Comparison of ENCODE assay signal across 8 mouse cellular contexts in the genomic region with DNA sequence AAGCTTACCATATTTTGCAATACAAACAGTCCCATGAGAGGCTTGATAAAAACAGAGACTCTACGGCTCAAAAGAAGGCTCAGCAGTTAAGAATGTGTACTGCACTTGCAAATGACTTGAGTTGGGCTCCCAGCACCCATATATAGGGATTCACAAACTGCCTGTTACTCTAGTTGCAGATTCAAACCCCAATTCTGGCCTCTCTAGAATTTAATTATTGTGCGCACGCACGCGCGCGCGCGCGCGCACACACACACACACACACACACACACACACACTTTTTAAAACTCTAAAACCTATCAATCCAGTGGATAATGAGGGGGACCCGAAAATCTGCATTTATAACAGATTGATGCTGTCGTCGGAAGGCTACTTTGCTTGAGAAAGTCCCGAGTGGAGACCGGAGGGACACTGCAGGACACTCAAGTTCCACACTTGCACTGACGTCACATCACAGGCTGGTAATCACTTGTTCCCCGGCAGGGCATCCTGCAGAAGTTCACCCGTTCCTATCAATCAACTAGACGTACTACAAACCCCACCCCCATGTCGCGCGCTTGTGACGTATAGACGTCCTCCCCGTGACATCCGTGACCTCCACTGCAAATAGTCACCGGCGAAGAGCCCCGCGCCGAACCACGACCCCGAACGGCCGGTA. TPM values are rescaled to one million over a fixed set of nuclear protein-coding genes. Genes with fewer than 3 reads are reported as not detected.
DNase-seq lines count a peak whose midpoint lies in the region; ATAC-seq and TF ChIP-seq lines count a peak whose summit lies in the region.

No protein-coding gene starts in this region.

- no peak for TF ChIP-seq EP300 in ES-Bruce4 (IDR thresholded peaks at IDR 0.05; ENCODE audit: insufficient read depth, low read depth, low read length)

- no peaks in the 10 kb centered on the region for H3K9me3 ChIP-seq in ES-Bruce4 (replicated peaks; ENCODE audit: control insufficient read depth, insufficient read depth, low read length, poor library complexity, severe bottlenecking)
- no peaks in the 10 kb centered on the region for H3K9me3 ChIP-seq in forebrain, embryonic 10.5 days
- H3K9me3 ChIP-seq in heart, embryonic 14.5 days (ENCODE audit: control insufficient read depth, low read length): no peaks in the 10 kb centered on the region
- H3K9me3 ChIP-seq in liver, embryonic 12.5 days (replicated peaks): no peaks in the 10 kb centered on the region
- H3K9me3 ChIP-seq in stomach, embryonic 16.5 days (replicated peaks; ENCODE audit: control insufficient read depth, low read length): no peaks in the 10 kb centered on the region

- H3K4me3 ChIP-seq in ES-Bruce4 (ENCODE audit: low read depth, low read length): peak overlapping the region; percentile 95
- H3K4me3 ChIP-seq in forebrain, embryonic 10.5 days: peak overlapping the region; percentile 63
- peak overlapping the region; percentile 71 to 91 for H3K4me3 ChIP-seq in heart, embryonic 14.5 days (ENCODE audit: control insufficient read depth in 1 of 2, insufficient read depth in 1 of 2, low read depth in 1 of 2, low read length in 2 of 2)
- peak overlapping the region; percentile 78 for H3K4me3 ChIP-seq in liver, embryonic 12.5 days
- peak overlapping the region; percentile 75 for H3K4me3 ChIP-seq in stomach, embryonic 16.5 days (replicated peaks; ENCODE audit: low read length)

- H3K4me1 ChIP-seq in ES-Bruce4 (ENCODE audit: control insufficient read depth, insufficient read depth, low read length): no peaks in the 10 kb centered on the region
- H3K4me1 ChIP-seq in forebrain, embryonic 10.5 days: peaks cover 14% of the 10 kb centered on the region
- peaks cover 0 to 3% of the 10 kb centered on the region in 2 experiments; a peak in 1 of 4 replicates for H3K4me1 ChIP-seq in heart, embryonic 14.5 days (ENCODE audit: control insufficient read depth in 2 of 2, insufficient read depth in 2 of 2, low read length in 2 of 2)
- peaks cover 22% of the 10 kb centered on the region for H3K4me1 ChIP-seq in liver, embryonic 12.5 days
- peaks cover 5% of the 10 kb centered on the region for H3K4me1 ChIP-seq in stomach, embryonic 16.5 days (ENCODE audit: control insufficient read depth, insufficient read depth, low read length)

- TF ChIP-seq POLR2A in ES-Bruce4 (IDR thresholded peaks at IDR 0.05; ENCODE audit: insufficient read depth, low read length): peak; percentile 18

- peak; percentile 95 for DNase-seq in c-Kit-negative CD71-positive TER-119-positive erythroid progenitor cells, embryonic 14.5 days (ENCODE audit: low read depth, low spot score)
- DNase-seq in forebrain, embryonic 10.5 days (ENCODE audit: extremely low spot score, low spot score): peak; percentile 98
- DNase-seq in kidney, postnatal 14 days: peak; percentile 96
- peak; percentile 99 for DNase-seq in naive thymus-derived CD4-positive, alpha-beta T cell, adult 2 months (ENCODE audit: low read depth)

- H3K27me3 ChIP-seq in ES-Bruce4 (ENCODE audit: control insufficient read depth, insufficient read depth, low read length, poor library complexity, severe bottlenecking): no peaks in the 10 kb centered on the region
- H3K27me3 ChIP-seq in forebrain, embryonic 10.5 days (ENCODE audit: poor library complexity, severe bottlenecking): no peaks in the 10 kb centered on the region
- no peaks in the 10 kb centered on the region for H3K27me3 ChIP-seq in heart, embryonic 14.5 days (ENCODE audit: control insufficient read depth, insufficient read depth, low read length)
- H3K27me3 ChIP-seq in liver, embryonic 12.5 days (replicated peaks): no peaks in the 10 kb centered on the region
- no peaks in the 10 kb centered on the region for H3K27me3 ChIP-seq in stomach, embryonic 16.5 days (ENCODE audit: control insufficient read depth, insufficient read depth, low read length)

- ATAC-seq in heart, embryonic 14.5 days (ENCODE audit: insufficient number of reproducible peaks, insufficient read depth, low FRiP score, low read depth): peak; percentile 92
- ATAC-seq in liver, embryonic 12.5 days: peak; percentile 96
- peak; percentile 92 for ATAC-seq in stomach, embryonic 16.5 days (ENCODE audit: insufficient read depth, low FRiP score)

- peak overlapping the region; percentile 76 for H3K4me2 ChIP-seq in heart, embryonic 14.5 days (ENCODE audit: low read length)
- peak overlapping the region; percentile 75 for H3K4me2 ChIP-seq in liver, embryonic 12.5 days
- peak overlapping the region; percentile 70 for H3K4me2 ChIP-seq in stomach, embryonic 16.5 days (ENCODE audit: low read depth, low read length)

- peak overlapping the region; percentile 58 for H3K27ac ChIP-seq in ES-Bruce4 (ENCODE audit: insufficient read depth, low read length)
- peak overlapping the region; percentile 95 for H3K27ac ChIP-seq in forebrain, embryonic 10.5 days
- H3K27ac ChIP-seq in heart, embryonic 14.5 days (replicated peaks in 1 of 2; ENCODE audit: control insufficient read depth in 1 of 2, insufficient read depth in 1 of 2, low read depth in 2 of 2, low read length in 2 of 2): peak overlapping the region; percentile 98 to 100
- peak overlapping the region; percentile 87 for H3K27ac ChIP-seq in liver, embryonic 12.5 days
- peak overlapping the region; percentile 95 for H3K27ac ChIP-seq in stomach, embryonic 16.5 days (ENCODE audit: low read length)

- H3K9ac ChIP-seq in ES-Bruce4 (ENCODE audit: low read depth, poor library complexity, severe bottlenecking): peak overlapping the region; percentile 51
- peak overlapping the region; percentile 93 for H3K9ac ChIP-seq in heart, embryonic 14.5 days (ENCODE audit: low read length)
- H3K9ac ChIP-seq in liver, embryonic 12.5 days: peak overlapping the region; percentile 75
- peak overlapping the region; percentile 88 for H3K9ac ChIP-seq in stomach, embryonic 16.5 days (ENCODE audit: low read length)

- TF ChIP-seq CTCF in ES-Bruce4 (IDR thresholded peaks at IDR 0.05; ENCODE audit: low read depth, low read length): no peak

- H3K36me3 ChIP-seq in ES-Bruce4 (ENCODE audit: control insufficient read depth, insufficient read depth, low read length, poor library complexity, severe bottlenecking): no peaks in the 10 kb centered on the region
- H3K36me3 ChIP-seq in forebrain, embryonic 10.5 days (replicated peaks): peaks cover 17% of the 10 kb centered on the region
- peaks cover 17% of the 10 kb centered on the region for H3K36me3 ChIP-seq in heart, embryonic 14.5 days (ENCODE audit: control insufficient read depth, insufficient read depth, low read length)
- H3K36me3 ChIP-seq in liver, embryonic 12.5 days: peaks cover 12% of the 10 kb centered on the region
- H3K36me3 ChIP-seq in stomach, embryonic 16.5 days (ENCODE audit: control insufficient read depth, insufficient read depth, low read length): no peaks in the 10 kb centered on the region

- WGBS in forebrain, embryonic 10.5 days: 1% methylated on average over 36 of the region's 36 CpGs
- under 1% methylated on average over 36 of the region's 36 CpGs for WGBS in heart, embryonic 14.5 days
- 1% methylated on average over 36 of the region's 36 CpGs for WGBS in liver, embryonic 12.5 days (ENCODE audit: insufficient replicate concordance)
- WGBS in stomach, embryonic 16.5 days: under 1% methylated on average over 36 of the region's 36 CpGs

RNA-seq across cellular contexts. Expression of gene Coq7, which starts 0.5 kb away (rescaled TPM):
- polyA plus RNA-seq in ES-Bruce4 (2011; ENCODE audit: insufficient read depth, insufficient read length, low read depth, missing spikeins): 29.0 and 30.8 TPM in 2 replicates
- 129 and 135 TPM in 2 replicates for polyA plus RNA-seq in forebrain, embryonic 10.5 days (2016; fragmentation: Nextera tagmentation; extraction: Ambion mirVana)
- 204 and 206 TPM in 2 replicates for polyA plus RNA-seq in heart, embryonic 14.5 days (2014; fragmentation: Nextera tagmentation; extraction: Ambion mirVana)
- polyA plus RNA-seq in liver, embryonic 12.5 days (2016; fragmentation: Nextera tagmentation; extraction: Ambion mirVana): 62.9 and 64.4 TPM in 2 replicates
- 88.7 and 90.9 TPM in 2 replicates for polyA plus RNA-seq in stomach, embryonic 16.5 days (2015; fragmentation: Nextera tagmentation; extraction: Ambion mirVana)

RNA-seq across cellular contexts. Expression of gene Itpripl2, which starts 40.9 kb away (rescaled TPM):
- polyA plus RNA-seq in ES-Bruce4 (2011; ENCODE audit: insufficient read depth, insufficient read length, low read depth, missing spikeins): 7.2 and 7.7 TPM in 2 replicates
- polyA plus RNA-seq in forebrain, embryonic 10.5 days (2016; fragmentation: Nextera tagmentation; extraction: Ambion mirVana): 0.82 and 0.95 TPM in 2 replicates
- 2.4 and 2.5 TPM in 2 replicates for polyA plus RNA-seq in heart, embryonic 14.5 days (2014; fragmentation: Nextera tagmentation; extraction: Ambion mirVana)
- polyA plus RNA-seq in liver, embryonic 12.5 days (2016; fragmentation: Nextera tagmentation; extraction: Ambion mirVana): 1.2 and 1.3 TPM in 2 replicates
- polyA plus RNA-seq in stomach, embryonic 16.5 days (2015; fragmentation: Nextera tagmentation; extraction: Ambion mirVana): 5.0 and 5.4 TPM in 2 replicates

RNA-seq across cellular contexts. Expression of gene Tmc7, which starts 51.9 kb away (rescaled TPM):
- 7.7 TPM in 2 replicates for polyA plus RNA-seq in ES-Bruce4 (2011; ENCODE audit: insufficient read depth, insufficient read length, low read depth, missing spikeins)
- polyA plus RNA-seq in forebrain, embryonic 10.5 days (2016; fragmentation: Nextera tagmentation; extraction: Ambion mirVana): 6.6 and 7.1 TPM in 2 replicates
- 1.6 and 2.4 TPM in 2 replicates for polyA plus RNA-seq in heart, embryonic 14.5 days (2014; fragmentation: Nextera tagmentation; extraction: Ambion mirVana)
- polyA plus RNA-seq in liver, embryonic 12.5 days (2016; fragmentation: Nextera tagmentation; extraction: Ambion mirVana): 0.46 and 0.49 TPM in 2 replicates
- polyA plus RNA-seq in stomach, embryonic 16.5 days (2015; fragmentation: Nextera tagmentation; extraction: Ambion mirVana): 13.1 and 14.8 TPM in 2 replicates

Comparison
In these comparisons a context has a peak if more than half of its experiments do, and no peak if none do; other contexts are left out.
1. Peak in every context shown above with its lines: DNase-seq, ATAC-seq, H3K4me3 ChIP-seq and H3K27ac ChIP-seq.